Mouse (Mus musculus) hindbrain, embryonic 10.5 days (tissue): ENCODE measurements at regions not wholly inside any gene's neighbourhood (a gene's known extent, or its start where the extent isn't known, plus 50 kb on each side); places are given as distances from the start of the nearest gene placed in this dataset.
A peak's percentile ranks its signal among the peaks of the same experiment; 100 is the strongest.

Source experiments
- DNase-seq: peaks from one replicate; pipeline ENCODE4 v3.0.0-alpha.2; 2017; ENCODE audit warnings: low spot score
- H3K27ac ChIP-seq: fragments of 300-500 bp; sonication (generic); 2 replicates; pipeline ENCODE4 v1.5.1; 2016; ENCODE audit warnings: mild to moderate bottlenecking, moderate library complexity
- H3K27me3 ChIP-seq: fragments of 300-500 bp; sonication (generic); 2 replicates; pipeline ENCODE4 v1.6.1; 2016; ENCODE audit warnings: mild to moderate bottlenecking; ENCODE audit not compliant: poor library complexity, insufficient read depth, severe bottlenecking
- H3K36me3 ChIP-seq: fragments of 300-500 bp; sonication (generic); 2 replicates; pipeline ENCODE4 v1.6.1; 2016; ENCODE audit warnings: mild to moderate bottlenecking, moderate library complexity
- H3K4me1 ChIP-seq: fragments of 300-500 bp; sonication (generic); replicated peaks from 2 replicates; pipeline ENCODE4 v1.6.1; 2016; ENCODE audit warnings: mild to moderate bottlenecking
- H3K4me3 ChIP-seq: fragments of 300-500 bp; sonication (generic); 2 replicates; pipeline ENCODE4 v1.5.1; 2016; ENCODE audit warnings: mild to moderate bottlenecking, moderate library complexity
- H3K9me3 ChIP-seq: fragments of 300-500 bp; sonication (generic); 2 replicates; pipeline ENCODE4 v1.6.1; 2016; ENCODE audit warnings: mild to moderate bottlenecking, moderate library complexity
- WGBS: fragments of 180-500 bp; shearing (Covaris S2); methylation state at CpG from one replicate; pipeline ENCODE4 v1.1.7; 2016; 5-methylcytosine and 5-hydroxymethylcytosine counted together

- DNase-seq: no peak
- Histone ChIP-seq H3K9me3 (no peaks in the 10 kb centered on the region), H3K27ac (no peak overlapping the region), H3K36me3 (no peaks in the 10 kb centered on the region), H3K27me3 (no peaks in the 10 kb centered on the region), H3K4me3 (no peak overlapping the region), H3K4me1 (peaks cover 3% of the 10 kb centered on the region; the same call in 1 of the 2 replicates)
- WGBS: 79% methylated on average over 6 of the region's 6 CpGs
Measured at GRCm38 (mm10) chr2:50954361-50955066, 194.4 kb downstream of the Rnd3 start.

DNA sequence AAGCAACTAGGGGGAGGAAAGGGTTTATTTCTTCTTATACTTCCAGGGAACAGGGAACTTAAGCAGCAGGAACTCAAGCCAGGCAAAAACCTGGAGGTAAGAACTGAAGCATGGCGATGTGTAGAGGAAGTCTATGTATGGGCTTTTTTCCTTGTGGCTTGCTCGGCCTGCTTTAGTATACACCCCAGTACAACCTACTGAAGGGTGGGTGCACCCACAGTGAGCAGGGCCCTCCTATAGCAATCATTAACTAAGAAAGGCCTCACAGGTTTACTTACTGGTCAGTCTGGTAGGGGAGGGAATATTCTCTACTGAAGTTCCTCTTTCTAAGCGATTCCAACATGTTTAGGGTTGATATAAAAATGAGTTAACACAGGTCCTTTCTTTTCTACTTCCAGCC lies 197.9 kb downstream of the Rnd3 start:
- Histone ChIP-seq H3K27ac (no peak overlapping the region), H3K36me3 (no peaks in the 10 kb centered on the region), H3K4me1 (peaks cover 3% of the 10 kb centered on the region; the same call in 1 of the 2 replicates), H3K27me3 (no peaks in the 10 kb centered on the region), H3K4me3 (no peak overlapping the region), H3K9me3 (no peaks in the 10 kb centered on the region)
- 88% methylated on average over 3 of the region's 3 CpGs for WGBS
- DNase-seq: no peak

DNA sequence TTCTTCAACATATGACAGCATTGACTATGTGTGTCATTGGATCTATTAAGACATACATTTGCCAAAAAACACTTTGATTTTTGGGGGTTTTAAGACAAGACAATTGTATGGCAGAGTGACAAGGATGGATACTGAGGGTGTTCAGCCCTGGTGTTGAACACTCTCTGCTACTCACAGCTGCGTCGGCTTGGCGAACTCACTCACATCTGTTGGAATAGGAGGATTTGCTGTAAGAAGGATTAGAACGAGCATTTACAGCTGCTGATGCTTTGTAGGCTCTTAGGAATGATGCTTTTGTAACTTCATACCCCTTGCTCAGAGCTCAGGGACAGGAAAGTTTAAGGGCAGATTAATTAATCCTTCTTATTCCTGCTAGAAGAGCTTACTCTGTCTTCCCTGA lies 199.2 kb downstream of the Rnd3 start:
- Histone ChIP-seq H3K9me3 (no peaks in the 10 kb centered on the region), H3K4me1 (peaks cover 12% of the 10 kb centered on the region; the same call in 1 of the 2 replicates), H3K4me3 (no peak overlapping the region), H3K36me3 (no peaks in the 10 kb centered on the region), H3K27me3 (no peaks in the 10 kb centered on the region), H3K27ac (no peak overlapping the region)
- DNase-seq: no peak
- WGBS: 89% methylated on average over 4 of the region's 4 CpGs

DNA sequence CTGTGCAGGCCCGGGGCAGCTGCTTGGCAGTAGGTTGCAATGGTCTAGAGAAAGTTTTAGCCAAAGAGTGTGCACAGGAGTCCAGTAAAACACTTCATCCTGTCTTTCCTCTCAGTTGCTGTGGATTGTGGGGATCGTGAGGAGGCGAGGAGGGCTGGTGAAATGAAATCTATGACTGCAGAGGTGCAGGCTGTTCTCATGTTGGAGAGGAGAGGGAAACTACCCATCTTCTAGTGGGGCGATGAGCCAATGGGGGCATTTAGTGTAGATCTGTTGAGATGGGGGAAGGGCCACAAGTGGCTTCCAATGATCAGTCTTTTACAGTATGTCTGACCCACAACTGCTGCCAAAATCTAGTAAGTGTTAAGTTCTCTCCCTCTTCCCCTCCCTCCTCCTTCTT lies 203.4 kb downstream of the Rnd3 start:
- Histone ChIP-seq H3K27ac (peak overlapping the region; percentile 12; the same call in 1 of the 2 replicates), H3K9me3 (no peaks in the 10 kb centered on the region), H3K27me3 (no peaks in the 10 kb centered on the region), H3K4me3 (no peak overlapping the region), H3K4me1 (peaks cover 10% of the 10 kb centered on the region; the same call in 1 of the 2 replicates), H3K36me3 (no peaks in the 10 kb centered on the region)
- 88% methylated on average over 4 of the region's 4 CpGs for WGBS
- no peak for DNase-seq

DNA sequence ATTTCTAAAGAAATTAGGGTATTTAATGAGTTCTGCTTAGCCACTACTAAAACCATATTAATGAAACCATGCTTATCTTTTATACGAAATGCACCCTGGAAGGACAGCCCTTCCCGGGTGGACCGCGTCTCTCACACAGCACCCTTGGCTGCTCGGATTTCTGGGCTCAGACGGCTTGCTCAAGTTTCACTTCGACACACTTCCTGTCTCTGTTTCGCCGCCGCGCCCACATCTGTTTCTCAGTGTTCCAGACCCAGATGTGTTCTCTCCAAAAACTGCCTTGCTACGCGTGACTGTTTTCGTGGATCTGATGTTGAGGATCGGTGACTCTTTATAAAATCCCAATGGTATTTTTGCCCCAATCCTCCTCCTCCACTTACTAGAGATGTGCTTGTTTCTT lies 205.7 kb downstream of the Rnd3 start:
- Histone ChIP-seq H3K36me3 (no peaks in the 10 kb centered on the region), H3K9me3 (no peaks in the 10 kb centered on the region), H3K27me3 (no peaks in the 10 kb centered on the region), H3K27ac (peak overlapping the region; percentile 35; the same call in 1 of the 2 replicates), H3K4me3 (no peak overlapping the region), H3K4me1 (peaks cover 10% of the 10 kb centered on the region; the same call in 1 of the 2 replicates)
- 78% methylated on average over 15 of the region's 15 CpGs for WGBS
- peak; percentile 11 for DNase-seq

DNA sequence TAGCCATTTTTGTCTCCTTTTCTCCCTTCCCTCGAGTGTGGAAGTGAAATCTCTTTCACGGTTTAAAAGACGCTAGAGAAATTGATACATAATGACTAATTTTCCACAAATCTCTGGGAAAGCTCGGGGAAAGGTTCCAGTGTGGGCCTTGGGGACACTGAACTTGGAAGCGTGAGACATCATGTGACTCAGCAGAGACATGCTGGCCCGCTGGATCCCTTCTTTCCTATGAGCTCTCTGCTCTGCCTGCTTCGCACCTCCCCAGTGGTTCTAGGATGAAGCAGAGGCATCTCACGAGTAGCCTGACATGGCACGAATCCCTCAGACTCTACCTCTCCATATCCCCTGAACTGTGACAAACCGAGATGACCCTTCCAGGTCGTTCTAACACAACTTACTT lies 206.2 kb downstream of the Rnd3 start:
- H3K27me3 ChIP-seq: no peaks in the 10 kb centered on the region
- H3K9me3 ChIP-seq: no peaks in the 10 kb centered on the region
- peak overlapping the region; percentile 35; the same call in 1 of the 2 replicates for H3K27ac ChIP-seq
- no peak overlapping the region for H3K4me3 ChIP-seq
- no peak for DNase-seq
- peaks cover 10% of the 10 kb centered on the region; the same call in 1 of the 2 replicates for H3K4me1 ChIP-seq
- 82% methylated on average over 11 of the region's 11 CpGs for WGBS
- no peaks in the 10 kb centered on the region for H3K36me3 ChIP-seq

- Histone ChIP-seq H3K4me1 (no peaks in the 10 kb centered on the region), H3K9me3 (no peaks in the 10 kb centered on the region), H3K27me3 (no peaks in the 10 kb centered on the region), H3K36me3 (no peaks in the 10 kb centered on the region), H3K4me3 (no peak overlapping the region), H3K27ac (no peak overlapping the region)
- 59% methylated on average over 7 of the region's 7 CpGs for WGBS
- DNase-seq: no peak
Measured at GRCm38 (mm10) chr2:50932936-50933335, 216.0 kb downstream of the Rnd3 start.

DNA sequence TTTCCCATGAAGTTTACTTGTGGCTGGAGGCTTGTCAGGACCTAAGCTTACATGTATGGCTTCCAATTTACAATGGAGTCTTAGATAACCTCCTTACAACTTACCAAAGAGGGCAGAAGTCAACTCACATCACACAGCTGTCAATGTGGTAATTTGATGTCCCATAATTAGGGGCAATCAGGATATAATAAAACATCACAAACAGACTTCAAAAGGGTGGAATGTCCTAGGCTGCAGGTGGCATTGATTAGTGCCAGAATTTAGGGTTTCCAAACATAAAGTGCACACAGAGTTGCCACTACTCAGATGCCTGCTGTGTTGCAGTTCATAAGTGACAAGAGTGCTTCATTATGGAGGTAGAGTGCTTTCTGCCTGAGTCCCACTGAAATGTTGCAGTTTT lies 227.9 kb downstream of the Rnd3 start:
- no peaks in the 10 kb centered on the region for H3K36me3 ChIP-seq
- H3K4me3 ChIP-seq: no peak overlapping the region
- H3K27ac ChIP-seq: no peak overlapping the region
- DNase-seq: no peak
- H3K4me1 ChIP-seq: peaks cover 19% of the 10 kb centered on the region
- no peaks in the 10 kb centered on the region for H3K9me3 ChIP-seq
- no peaks in the 10 kb centered on the region for H3K27me3 ChIP-seq

DNA sequence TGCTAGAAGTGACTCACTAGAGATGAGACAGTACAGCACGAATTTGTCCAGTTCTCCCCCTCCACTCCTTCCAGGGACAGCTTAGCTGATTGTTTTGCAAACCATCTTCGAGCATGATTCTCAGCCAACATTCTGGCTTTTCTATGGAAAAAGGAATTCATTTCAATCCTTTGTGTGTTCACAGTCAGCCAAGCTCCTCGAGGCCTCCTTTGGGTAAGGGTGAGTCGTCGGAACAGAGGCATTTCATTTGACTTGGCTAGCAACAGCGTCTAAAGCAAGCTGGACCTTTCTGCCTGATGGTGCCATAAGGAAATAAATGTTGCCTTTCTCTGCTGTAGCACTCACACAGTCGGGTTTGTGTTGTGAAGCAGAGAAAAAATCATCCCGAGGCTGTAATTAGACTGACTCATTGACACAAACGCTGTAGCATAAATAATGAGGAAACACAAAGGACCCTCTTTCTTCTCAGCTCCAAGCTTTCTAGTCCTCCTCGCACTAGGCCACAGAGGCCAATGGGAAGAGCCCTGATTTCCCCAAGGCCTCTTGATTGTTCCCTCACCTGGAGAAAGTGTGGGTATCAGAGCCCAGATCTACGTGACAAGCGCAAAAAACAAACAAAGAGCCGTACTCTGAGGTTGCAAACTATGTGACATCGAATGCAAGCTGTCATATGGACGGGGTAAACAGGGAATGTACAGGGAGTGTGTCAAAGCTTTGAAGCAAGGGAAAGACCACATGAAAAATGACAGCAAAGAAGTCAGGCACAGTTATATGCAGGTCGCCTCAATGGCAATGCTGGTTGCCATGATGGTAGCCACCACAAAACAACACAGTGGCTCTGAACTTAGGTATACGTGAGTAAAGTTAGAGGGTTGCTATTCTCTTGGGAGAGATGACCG lies 232.3 kb downstream of the Rnd3 start:
- Histone ChIP-seq H3K4me1 (peaks cover 22% of the 10 kb centered on the region), H3K9me3 (no peaks in the 10 kb centered on the region), H3K36me3 (no peaks in the 10 kb centered on the region), H3K27me3 (no peaks in the 10 kb centered on the region), H3K27ac (peak overlapping the region; percentile 80), H3K4me3 (no peak overlapping the region)
- 56% methylated on average over 18 of the region's 18 CpGs for WGBS
- DNase-seq: peak; percentile 14

DNA sequence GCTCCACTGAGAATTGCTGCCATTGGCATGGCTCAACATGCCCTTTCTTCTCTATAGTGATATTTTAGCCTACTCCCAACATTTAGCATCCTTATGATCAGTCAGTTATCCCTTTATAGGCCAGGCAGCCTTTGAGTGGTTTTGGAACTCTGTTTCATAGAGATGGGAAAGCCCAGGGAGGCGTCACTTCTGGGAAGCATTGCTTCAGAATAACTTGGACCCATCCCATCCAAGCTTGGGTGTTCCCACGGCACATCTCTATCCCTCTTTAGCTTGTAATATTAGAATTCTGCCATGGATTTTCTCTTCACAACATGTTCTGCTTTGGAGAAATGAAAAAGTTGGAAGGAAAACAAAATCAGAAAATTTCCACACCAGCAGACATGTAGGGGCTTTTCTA lies 233.8 kb downstream of the Rnd3 start:
- no peak for DNase-seq
- Histone ChIP-seq H3K4me1 (peaks cover 22% of the 10 kb centered on the region), H3K9me3 (no peaks in the 10 kb centered on the region), H3K4me3 (no peak overlapping the region), H3K27me3 (no peaks in the 10 kb centered on the region), H3K36me3 (no peaks in the 10 kb centered on the region), H3K27ac (peak overlapping the region; percentile 40; the same call in 1 of the 2 replicates)
- 90% methylated on average over 2 of the region's 2 CpGs for WGBS

DNA sequence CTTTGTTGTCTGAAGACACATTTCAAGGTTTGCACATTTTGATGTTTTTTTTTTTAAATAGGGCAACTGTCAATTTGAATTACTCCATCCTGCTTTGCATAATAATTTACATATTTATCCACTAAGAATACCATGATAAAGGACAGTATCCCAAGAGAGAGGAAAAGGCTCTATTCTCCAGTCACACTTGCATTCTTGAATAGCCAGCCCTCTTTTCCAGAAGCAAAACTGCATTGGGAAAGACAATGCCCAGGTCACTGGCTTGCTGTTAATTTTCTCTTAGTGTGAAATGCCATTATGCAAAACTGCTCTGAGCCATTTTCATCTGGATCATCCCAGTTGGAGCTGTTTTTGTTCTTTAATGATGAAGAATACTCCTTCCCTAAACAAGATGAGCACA lies 234.7 kb downstream of the Rnd3 start:
- Histone ChIP-seq H3K9me3 (no peaks in the 10 kb centered on the region), H3K4me3 (no peak overlapping the region), H3K4me1 (peaks cover 22% of the 10 kb centered on the region), H3K27me3 (no peaks in the 10 kb centered on the region), H3K36me3 (no peaks in the 10 kb centered on the region), H3K27ac (no peak overlapping the region)
- no peak for DNase-seq

GRCm38 (mm10) chr2:50908762-50909161 lies 240.1 kb downstream of the Rnd3 start:
- Histone ChIP-seq H3K4me1 (peaks cover 4% of the 10 kb centered on the region), H3K27ac (no peak overlapping the region), H3K4me3 (no peak overlapping the region), H3K36me3 (no peaks in the 10 kb centered on the region), H3K27me3 (no peaks in the 10 kb centered on the region), H3K9me3 (no peaks in the 10 kb centered on the region)
- DNase-seq: no peak
- 89% methylated on average over 3 of the region's 3 CpGs for WGBS

DNA sequence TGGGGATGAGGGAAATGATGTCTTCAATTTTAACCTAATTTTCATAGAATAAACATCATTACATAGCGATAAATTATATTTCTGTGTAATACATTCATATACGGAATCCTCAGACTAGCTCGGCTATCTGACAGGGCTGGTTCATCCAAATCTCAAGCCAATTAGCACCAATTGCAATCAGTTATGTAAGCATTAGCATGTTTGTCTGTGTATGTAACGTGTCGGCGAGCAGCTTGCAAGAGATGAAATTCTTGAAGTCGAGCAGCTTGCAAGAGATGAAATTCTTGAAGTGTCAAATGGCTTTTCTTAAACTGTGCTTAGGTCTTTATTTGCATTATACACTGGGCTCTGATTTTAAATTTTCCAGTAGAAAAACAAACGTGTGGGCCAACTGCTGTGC lies 246.2 kb downstream of the Rnd3 start:
- peaks cover 18% of the 10 kb centered on the region for H3K4me1 ChIP-seq
- H3K27ac ChIP-seq: no peak overlapping the region
- H3K36me3 ChIP-seq: no peaks in the 10 kb centered on the region
- no peak overlapping the region for H3K4me3 ChIP-seq
- no peak for DNase-seq
- WGBS: 71% methylated on average over 8 of the region's 8 CpGs
- H3K9me3 ChIP-seq: no peaks in the 10 kb centered on the region
- no peaks in the 10 kb centered on the region for H3K27me3 ChIP-seq
